Mouse (Mus musculus) monocyte, adult 59 days (primary cell): ENCODE results near the gene Chrna7. TPM values are rescaled to one million over a fixed set of nuclear protein-coding genes. Genes with fewer than 3 reads are reported as not detected.

ENCODE experiments used
- total RNA-seq, 2 experiments: library from RNA; stranded (reverse); gene quantifications; one replicate each; pipeline ENCODE4 v1.2.4; 2023

The Chrna7 gene
- not detected for total RNA-seq

GRCm38 (mm10) chr7:63212084-63212723 lies at the start of gene Chrna7:
Chrna7 (minus strand) TSS chr7:63212569.

Other genes starting within 250 kb of the Chrna7 start
- not detected for gene Otud7a, start 232.2 kb upstream of the Chrna7 start, total RNA-seq